Mouse (Mus musculus) thymus, postnatal 25 days (tissue): ENCODE data around the gene Mical2.

Experiments
- DNase-seq: peaks from one replicate; pipeline ENCODE4 v3.0.0; 2022

The Mical2 gene

DNA sequence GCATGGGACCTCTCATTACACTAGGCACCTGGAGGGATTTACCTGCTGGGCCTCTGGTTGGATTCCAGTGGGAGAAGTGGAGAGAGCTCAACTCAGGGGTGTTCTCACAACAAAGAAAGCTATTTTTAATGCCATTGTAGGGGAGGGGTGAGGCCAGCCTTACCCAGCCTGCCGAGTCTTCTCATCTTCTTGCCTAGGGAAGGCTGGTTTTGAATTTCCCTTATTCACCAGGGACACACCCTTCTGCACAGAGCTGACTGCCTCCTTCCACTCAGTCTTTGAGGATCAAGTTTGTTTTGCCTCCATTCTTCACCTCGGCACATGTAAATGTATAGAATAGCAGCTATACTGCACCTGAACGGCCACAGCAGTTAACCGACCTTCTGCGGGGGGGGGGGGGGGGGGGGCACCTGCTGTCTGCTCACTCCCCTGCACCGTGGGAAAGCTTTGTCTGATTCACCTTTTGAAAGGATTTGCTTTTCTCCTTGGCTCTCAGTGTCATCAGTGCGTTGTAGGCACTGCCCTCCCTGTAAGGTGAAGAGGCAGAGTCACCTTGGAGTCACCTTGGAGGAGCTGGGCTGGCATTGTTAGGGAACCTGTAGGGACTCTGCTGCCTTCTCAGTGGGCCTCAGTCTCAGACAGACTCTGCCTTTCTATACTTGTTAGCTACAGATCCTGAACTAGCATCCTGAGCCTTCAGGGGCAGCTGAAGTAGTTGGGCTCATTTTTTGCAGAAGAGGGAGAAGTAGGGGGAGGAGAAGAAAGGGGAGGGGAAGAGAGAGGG lies 191.3 kb downstream of the Mical2 start:
- DNase-seq = no peak

DNA sequence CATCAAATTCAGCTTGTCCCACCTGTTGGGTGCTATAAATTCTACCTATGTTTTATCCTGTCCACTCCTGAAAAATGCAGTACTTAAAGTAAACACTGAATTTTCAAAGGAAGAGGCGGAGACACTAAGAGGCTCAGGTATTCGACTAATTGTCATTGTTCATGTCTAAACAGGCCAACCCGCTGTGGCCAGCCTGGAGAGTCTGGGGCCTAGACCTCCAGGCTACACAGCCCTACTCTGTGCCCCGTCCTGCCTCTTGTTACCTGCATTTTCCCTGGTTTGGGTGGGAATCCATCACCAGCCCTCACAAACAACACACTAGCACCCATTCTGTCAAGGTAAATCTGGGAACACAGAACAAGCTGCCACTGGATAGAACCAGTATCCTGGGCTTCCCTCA lies 191.9 kb downstream of the Mical2 start:
- no peak for DNase-seq

DNA sequence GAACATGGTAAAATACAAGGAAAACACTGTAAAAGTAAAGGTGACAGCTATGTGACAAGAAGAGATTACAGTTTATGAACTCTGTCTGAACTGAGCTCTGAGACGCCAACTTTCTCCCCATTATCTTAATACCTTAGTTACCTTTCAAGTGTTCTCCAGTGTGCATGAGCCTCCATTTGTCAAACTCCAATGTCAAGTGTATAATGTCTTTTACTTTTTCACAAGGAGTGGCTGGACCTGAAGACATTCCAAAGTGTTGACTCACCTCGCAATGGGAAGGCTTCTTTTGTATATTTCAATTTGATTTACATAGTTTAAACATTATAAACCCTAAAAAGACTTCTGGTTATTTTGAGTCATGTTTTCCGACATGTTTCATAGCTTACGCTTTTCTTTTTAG lies 197.8 kb downstream of the Mical2 start:
- DNase-seq = no peak

DNA sequence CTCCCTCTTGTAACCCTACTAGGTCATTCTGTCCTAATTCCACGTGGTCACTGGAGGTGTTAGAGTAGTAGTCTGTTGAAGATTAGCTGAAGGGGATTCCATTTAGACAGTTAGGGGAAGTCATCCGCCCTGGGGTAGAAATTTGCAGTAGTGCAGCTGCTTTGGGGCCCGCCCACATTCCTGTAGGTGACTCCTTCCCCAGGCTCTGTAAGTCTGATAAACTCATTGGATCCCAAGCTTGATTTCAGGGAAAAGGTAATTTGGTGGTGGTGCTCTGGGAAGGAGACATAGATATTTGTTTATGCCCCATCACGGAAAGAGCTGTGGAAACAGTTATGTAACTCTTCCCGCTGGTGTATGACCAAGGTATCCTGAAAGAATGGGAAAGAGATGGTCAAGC lies 201.2 kb downstream of the Mical2 start:
- DNase-seq = no peak

DNA sequence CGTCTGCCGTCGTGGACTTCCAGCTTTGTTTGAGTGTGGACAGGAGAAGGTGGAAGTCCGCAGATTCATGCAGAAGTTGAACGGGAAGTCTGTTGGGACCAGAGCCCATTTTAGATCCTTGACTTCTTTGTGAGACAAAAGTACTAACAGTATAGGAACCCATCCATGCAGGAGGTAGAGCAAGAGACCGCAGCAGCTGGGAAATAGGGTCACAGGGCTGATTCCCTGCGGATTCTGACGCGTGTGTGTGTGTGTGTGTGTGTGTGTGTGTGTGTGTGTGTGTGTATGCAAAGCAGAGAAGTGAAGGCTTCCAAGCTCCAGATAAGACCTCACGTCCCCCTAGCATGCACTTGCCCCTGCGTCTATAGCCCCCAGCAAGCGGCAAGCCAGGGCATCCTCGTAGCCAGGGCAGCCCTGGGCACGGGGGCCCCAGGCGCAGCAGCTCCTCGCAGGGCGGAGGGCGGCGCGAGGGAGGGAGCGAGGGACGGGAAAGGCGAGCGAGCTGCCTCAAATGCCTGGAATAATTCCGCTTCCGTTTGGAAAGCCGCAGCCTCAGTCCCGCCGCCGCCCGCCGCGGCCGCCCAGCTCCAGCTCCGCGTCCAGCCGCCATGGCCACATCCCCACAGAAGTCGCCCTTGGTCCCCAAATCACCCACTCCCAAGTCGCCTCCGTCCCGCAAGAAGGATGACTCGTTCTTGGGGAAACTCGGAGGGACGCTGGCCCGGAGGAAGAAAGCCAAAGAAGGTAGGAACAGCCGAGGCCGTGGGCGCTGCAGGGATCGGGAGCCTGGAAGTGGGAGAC lies 201.9 kb downstream of the Mical2 start, which contains the start of gene Parva:
Gene Parva, plus strand, starts transcription at position 149 of the 801 bp plus-strand sequence.
- DNase-seq = no peak

DNA sequence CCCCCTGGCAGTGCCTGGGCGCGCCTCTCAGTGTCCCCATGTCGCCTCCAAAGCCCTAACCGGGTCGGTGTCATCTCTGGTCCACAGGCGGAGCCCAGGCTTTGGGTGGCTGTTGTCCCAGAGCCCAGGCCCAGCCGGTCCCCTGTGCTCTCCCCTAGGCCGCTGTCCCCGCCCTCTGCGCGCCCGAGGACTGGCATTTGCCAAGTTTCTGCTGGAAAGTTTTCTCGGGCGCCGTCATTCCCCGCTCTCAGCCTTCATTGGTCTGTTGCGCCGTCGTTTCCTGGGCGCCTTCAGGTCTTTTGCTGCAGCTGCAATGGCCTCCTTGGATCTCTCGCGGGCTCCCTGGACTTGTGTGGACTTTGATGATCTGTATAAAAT lies 202.5 kb downstream of the Mical2 start:
- DNase-seq = no peak

DNA sequence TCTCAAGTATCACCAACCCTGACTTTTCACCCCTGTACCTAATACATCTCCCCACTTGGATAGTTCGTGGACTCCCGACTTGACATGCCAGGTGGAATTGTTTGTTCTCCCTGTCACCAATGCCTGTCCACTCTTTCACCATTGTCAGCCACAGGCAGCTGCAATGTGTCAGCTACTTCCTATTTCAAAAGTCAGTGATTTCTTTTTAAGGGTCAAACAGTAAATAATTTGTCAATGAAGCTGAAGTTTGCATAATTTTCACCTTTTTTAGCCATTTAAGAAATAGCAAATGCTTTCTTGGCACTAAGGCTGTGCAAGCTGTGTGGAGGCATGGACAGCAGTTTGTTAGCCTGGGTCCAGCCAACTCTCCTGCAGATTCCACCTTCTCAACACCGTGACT lies 214.2 kb downstream of the Mical2 start:
- no peak for DNase-seq

DNA sequence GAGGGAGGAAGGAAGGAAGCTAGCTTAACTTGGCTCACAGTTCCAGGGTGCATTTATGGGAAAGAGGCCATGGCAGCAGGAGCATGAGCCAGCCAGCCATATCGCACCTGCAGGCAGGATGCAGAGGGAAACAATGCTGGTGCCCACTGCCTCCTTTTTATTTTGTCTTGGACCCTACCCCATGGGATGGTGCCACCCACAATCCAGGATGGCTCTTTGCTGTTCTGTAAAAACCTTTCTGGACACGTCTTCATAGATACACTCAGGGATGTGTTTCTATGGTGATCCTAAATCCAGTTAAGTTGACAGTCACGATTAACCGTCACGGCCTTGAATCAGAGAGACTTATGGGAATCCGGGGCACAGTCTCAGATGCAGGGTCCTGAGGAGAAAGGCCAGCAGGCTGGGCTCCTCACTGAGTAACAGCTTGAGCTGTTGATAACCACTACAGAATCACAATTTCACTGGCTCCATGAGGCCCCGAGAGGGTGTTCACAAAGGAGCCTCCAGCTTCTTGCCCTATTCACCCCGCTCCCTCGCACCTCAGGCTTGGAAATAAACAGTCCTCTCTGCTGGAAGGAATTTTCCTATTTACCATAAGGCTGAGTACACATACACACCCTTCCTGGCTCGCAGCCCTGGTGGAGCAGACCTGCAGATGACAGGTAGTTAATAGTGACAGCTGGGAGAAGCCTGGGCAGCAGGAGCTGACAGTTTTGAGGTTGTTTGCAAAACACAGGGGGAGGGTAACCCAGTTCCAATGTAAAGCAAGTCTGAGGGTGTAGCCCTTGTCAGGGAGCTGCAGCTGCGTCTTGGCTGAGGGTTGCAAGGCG lies 218.7 kb downstream of the Mical2 start:
- DNase-seq = no peak

DNA sequence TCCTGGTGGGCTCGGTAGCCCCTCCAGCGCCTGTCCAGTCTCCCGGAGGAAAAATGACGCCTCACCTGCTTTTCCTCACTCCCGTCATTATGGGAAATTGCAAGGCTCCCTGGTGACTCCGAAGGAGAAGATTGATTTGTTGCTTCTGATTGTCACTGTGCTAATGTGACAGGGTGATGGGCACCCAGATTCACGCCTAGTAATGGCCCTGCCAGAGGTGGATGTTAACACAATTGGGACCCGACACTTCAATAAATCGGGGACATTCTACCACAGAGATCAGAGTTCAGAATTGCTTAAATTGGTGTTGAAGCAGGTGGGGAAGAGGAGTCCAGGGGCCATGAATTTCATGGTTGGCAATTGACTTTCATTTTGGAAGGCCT lies 219.3 kb downstream of the Mical2 start:
- DNase-seq = no peak

DNA sequence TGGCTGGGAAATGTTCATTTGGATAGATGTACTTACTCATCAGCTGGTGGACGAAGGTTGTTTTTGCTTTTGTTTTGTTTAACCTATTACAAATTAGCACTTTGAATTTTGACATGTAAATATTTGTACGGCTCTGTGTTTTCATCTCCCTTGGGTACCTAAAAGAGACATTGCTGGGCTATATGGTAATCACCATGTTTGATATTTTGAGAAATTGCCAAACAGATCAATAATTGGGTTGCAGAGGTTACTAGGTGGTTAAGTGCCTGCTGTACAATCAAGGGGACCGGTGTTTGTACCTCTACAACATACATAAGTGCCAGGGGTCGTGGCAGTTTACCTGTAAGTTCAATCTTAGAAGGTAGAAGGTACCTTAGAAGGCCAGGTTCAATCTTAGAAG lies 220.8 kb downstream of the Mical2 start:
- no peak for DNase-seq

DNA sequence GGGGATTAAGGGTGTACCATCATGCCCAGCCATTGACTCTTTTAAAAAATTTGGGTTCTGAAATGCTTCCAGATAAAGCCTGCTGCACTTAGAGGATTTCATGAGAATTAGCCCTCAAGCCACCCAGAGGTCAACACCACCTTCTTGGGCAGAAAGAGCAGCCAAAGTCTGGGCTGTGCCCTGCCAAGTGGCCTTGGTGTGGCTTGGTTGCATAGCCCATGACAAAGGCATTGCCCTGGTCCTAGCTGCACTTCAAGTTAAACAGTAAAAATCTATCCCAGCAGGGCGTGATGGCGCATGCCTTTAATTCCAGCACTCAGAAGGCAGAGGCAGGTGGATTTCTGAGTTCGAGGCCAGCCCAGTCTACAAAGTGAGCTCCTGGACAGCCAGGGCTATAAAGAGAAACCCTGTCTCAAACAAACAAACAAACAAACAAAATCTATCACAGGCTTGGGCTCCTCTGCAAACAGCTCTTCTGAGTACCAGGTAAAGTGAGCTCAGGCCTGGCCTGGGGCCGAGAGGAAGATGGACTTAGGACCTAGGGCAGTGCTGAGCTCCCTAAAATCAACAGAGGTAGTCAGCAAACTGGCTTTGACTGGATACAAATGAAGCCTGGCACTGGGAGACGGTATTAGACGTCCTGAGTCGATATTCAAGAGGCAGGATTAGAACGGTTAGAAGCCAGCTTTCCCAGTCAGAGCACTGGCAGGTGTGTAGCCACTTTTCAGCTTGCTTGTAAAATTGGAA lies 224.5 kb downstream of the Mical2 start:
- no peak for DNase-seq

DNA sequence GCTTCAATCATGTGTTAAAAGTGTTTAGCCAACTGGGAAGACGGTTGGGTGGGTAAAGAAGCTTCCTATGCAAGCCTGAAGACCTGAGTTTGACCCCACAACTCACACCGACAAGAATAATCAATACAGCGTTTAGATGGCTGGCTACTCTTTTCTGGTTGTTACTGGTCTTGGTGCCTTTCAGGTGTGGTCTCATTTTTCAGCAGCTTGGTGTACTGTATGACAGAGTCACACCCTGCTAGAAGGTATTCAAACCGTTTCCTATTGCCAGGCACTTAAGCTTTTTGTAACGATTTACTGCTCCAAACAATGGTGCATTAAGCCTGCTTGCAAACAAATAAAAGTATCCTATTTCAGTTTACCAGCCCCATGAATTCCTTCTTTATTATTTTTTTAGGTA lies 226.8 kb downstream of the Mical2 start:
- no peak for DNase-seq

DNA sequence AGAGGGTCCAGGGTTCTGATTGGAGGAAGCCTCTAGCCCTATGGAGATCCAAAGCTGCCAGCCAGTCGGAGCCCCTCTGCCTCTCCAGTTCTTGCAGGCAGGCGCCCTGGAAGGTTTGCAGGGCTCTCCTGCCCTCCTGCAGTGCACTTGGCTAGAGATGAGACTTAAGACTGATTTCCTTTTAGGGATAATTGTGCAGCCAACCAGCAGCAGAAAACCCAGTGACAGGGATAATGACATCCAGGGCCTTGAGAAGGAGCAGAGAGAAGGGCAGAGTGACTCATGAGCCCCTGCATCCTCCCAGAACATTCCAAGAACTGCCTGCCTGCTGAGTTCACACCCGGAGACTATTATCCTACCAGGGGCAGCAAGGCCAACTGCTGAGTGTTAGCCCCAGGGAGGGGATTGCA lies 228.2 kb downstream of the Mical2 start:
- no peak for DNase-seq

DNA sequence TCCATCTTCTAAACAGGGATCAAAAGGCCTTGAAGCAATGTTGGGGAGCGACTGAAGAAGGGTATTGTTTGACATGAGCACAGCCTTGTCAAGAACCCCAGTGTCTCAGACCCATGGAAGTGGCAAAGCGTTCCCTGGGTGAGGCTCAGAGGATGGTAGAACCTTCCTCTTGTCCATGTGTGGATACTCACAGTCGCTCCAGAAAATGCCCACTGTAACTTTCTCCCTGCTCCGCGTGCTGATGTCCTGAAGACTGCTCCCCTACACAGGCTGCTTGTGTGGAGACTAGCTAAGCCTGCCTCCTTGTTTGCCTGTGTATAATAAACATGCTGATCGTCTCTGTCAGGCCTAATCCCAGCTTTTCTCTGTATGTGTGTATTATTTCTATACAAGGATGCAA lies 228.7 kb downstream of the Mical2 start:
- no peak for DNase-seq

DNA sequence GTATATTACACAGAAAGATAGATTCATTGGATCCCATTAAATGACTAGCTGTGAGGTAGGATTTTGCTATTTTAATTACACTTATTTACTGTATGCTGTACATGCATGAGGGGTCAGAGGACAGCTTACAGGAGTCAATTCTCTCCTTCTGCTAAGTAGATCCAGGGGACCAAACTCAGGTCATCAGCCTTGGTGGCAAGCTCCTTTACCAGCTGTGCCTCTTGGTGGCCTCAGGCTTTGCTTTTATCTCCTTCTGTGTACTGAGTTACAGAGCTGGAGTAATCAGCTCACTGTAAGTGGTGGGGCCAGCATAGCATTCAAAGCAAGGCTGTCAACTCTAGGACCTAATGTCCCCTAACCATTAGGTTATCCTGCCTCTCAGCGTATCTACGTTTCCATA lies 229.3 kb downstream of the Mical2 start:
- DNase-seq = no peak

DNA sequence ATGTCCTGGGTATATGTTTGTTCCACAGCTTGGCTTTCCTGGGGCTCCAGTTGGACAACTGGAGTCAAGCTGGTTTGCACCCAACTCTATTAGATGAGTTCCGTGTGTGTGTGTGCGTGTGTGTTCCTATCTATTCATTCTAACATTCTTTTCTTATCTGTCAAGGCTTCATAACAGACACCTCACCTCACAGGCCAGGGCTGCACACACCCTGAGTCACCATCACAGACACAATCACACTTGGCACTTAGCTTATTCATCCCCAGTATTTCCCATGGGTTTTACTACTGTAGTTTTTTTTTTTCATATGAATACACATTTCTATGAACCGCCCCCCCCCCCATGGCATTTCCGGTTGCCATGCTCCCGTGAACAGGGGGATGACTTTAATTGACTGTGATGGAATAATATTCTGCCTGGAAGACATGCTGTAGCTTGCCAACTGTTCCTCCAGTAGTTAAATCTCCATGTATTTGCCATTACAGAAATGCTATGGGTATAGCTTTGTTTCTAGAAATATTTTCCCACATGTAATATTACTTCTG lies 230.0 kb downstream of the Mical2 start:
- DNase-seq = no peak

DNA sequence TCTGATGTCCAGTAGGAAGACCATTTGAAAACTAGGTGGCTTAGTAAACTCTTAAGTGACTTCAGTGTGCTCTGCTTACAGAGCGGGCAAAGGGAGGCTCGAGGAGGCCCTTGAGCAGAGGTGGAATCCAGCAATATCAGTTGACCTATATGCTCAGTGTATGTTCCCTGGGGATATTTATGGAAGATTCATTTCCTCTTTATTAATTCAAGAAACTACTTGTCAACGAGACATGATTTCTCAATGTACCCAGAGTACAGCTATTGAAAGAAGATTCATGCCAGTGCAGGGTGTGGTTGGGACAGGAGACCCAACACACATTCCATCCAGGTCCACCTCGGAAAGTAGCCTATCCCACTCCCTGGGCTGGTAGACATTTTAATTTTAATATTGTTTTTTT lies 231.7 kb downstream of the Mical2 start:
- DNase-seq = no peak

DNA sequence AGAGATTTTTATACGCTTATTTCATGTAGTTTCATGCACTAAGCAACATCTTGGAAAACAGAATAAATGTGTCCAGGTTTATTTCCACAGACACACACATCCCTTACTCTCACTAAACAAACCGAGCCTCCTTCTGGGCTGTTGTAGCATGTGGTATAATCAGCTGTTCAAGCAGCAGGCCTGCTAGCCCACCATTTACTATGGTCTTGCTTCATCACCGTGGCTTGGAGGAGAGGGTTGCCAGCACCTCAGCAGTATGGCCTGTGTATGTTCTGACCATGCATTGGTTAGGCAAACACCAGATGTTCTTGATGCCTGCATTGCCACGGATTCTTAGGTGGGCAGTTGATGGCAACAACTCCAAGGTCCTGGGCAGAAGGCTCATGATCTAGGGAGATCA lies 232.3 kb downstream of the Mical2 start:
- DNase-seq = no peak

DNA sequence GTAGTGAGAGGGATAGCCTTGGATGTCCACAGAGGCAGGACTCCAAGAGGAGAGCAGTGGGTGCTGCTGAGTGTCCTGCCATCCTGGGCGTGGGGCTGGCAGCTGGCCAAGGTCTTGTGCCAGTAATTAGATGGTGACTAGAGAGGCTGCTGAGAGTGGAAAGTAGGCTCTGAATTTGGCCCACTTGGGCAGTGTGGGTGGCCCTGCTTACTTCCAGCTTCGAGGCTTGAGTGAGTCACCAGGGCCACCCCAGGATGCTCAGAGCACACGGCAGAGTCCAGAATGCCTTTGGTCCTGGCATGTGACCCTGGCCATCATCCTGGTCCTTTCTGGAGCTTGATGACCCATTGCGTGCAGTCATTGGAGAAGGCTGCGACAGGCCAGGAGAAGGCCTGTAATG lies 232.8 kb downstream of the Mical2 start:
- DNase-seq = no peak
